Mouse (Mus musculus) olfactory bulb, adult 2 months (tissue): ENCODE data around the gene Tnfrsf13b.

Source experiments
- CTCF ChIP-seq: fragments of 200-500 bp; IDR thresholded peaks from 2 replicates; pipeline ENCODE4 v1.5.1; 2012; ENCODE audit warnings: low read depth, mild to moderate bottlenecking, low read length, moderate library complexity; ENCODE audit not compliant: insufficient read depth
- POLR2A ChIP-seq: fragments of 200-500 bp; IDR thresholded peaks from 2 replicates; pipeline ENCODE4 v1.6.1; 2012; ENCODE audit warnings: mild to moderate bottlenecking, low read depth, low read length, moderate library complexity; ENCODE audit not compliant: insufficient read depth

DNA sequence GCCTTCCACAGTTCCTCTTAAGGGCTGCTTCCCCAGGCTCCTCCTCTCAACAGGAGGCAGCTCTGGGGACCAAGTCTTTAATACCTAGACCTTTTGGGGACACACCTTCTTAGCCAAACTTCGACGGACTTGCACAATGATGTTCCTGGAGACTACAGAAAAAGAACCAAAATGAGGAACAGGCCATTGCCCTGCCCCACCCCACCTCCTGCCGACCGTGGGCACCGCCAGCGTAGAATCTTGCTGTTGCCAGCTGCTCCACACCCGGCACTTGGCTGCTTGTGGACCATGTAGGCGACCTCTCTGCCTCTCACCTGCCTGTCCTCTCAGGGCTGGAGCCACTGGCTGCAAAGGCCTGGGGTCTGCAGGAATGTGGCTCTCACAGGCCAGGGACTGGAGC, 10.3 kb upstream of the Tnfrsf13b start:
- no peak for TF ChIP-seq CTCF
- TF ChIP-seq POLR2A, result no peak
